Mouse (Mus musculus) liver, embryonic 13.5 days (tissue): ENCODE measurements around the gene Adgrf4. TPM values are rescaled to one million over a fixed set of nuclear protein-coding genes. Genes with fewer than 3 reads are reported as not detected.

Experiments
- ATAC-seq: fragments of 200-750 bp; cut with Nextera tagmentation; 2 replicates; pipeline ENCODE4 v1.8.0; 2017; ENCODE audit warnings: low read depth, mild to moderate bottlenecking, moderate number of reproducible peaks, moderate library complexity
- DNase-seq: peaks from one replicate; pipeline ENCODE4 v3.0.0; 2022
- H3K27ac ChIP-seq: fragments of 300-500 bp; sonication (generic); 2 replicates; pipeline ENCODE4 v1.5.1; 2015; ENCODE audit warnings: moderate library complexity, mild to moderate bottlenecking, inconsistent platforms
- H3K27me3 ChIP-seq: fragments of 300-500 bp; sonication (generic); 2 replicates; pipeline ENCODE4 v1.6.1; 2015; ENCODE audit warnings: mild to moderate bottlenecking, inconsistent platforms
- H3K36me3 ChIP-seq: fragments of 300-500 bp; sonication (generic); 2 replicates; pipeline ENCODE4 v1.6.1; 2015; ENCODE audit warnings: mild to moderate bottlenecking, inconsistent platforms
- H3K4me1 ChIP-seq: fragments of 300-500 bp; sonication (generic); replicated peaks from 2 replicates; pipeline ENCODE4 v1.6.1; 2015; ENCODE audit warnings: inconsistent platforms
- H3K4me2 ChIP-seq: fragments of 300-500 bp; sonication (generic); 2 replicates; pipeline ENCODE4 v1.6.1; 2015; ENCODE audit warnings: inconsistent platforms, mild to moderate bottlenecking, moderate library complexity
- H3K4me3 ChIP-seq: fragments of 300-500 bp; sonication (generic); replicated peaks from 2 replicates; pipeline ENCODE4 v1.5.1; 2015; ENCODE audit warnings: mild to moderate bottlenecking, inconsistent platforms
- H3K9ac ChIP-seq: fragments of 300-500 bp; sonication (generic); 2 replicates; pipeline ENCODE4 v1.6.1; 2015; ENCODE audit warnings: mild to moderate bottlenecking, inconsistent platforms
- H3K9me3 ChIP-seq: fragments of 300-500 bp; sonication (generic); replicated peaks from 2 replicates; pipeline ENCODE4 v1.6.1; 2016; ENCODE audit warnings: inconsistent platforms
- WGBS: fragments of 180-500 bp; shearing (Covaris S2); methylation state at CpG from one replicate; pipeline ENCODE4 v1.1.7; 2015; ENCODE audit not compliant: insufficient replicate concordance; 5-methylcytosine and 5-hydroxymethylcytosine counted together
- polyA plus RNA-seq: library from polyadenylated mRNA; unstranded; fragments of >200 nt; fragmentation: Nextera tagmentation; extraction: Ambion mirVana; gene quantifications from 2 replicates; pipeline ENCODE4 v1.2.1, GENCODE M21; 2015

Gene Adgrf4
- polyA plus RNA-seq, 1 experiment from 2014 or later: not detected

GRCm38 (mm10) chr17:42630206-42630605 lies 61.9 kb downstream of the Adgrf4 start:
- no peak overlapping the region for H3K9ac ChIP-seq
- ATAC-seq (no peak), DNase-seq (no peak)
- no peak overlapping the region for H3K27ac ChIP-seq
- no peak overlapping the region for H3K4me3 ChIP-seq
- no peaks in the 10 kb centered on the region for H3K9me3 ChIP-seq
- no peak overlapping the region for H3K4me2 ChIP-seq
- WGBS: 63% methylated on average over 2 of the region's 2 CpGs
- H3K4me1 ChIP-seq: no peaks in the 10 kb centered on the region
- no peaks in the 10 kb centered on the region for H3K27me3 ChIP-seq
- no peaks in the 10 kb centered on the region for H3K36me3 ChIP-seq

GRCm38 (mm10) chr17:42613043-42613737 lies 78.9 kb downstream of the Adgrf4 start:
- H3K4me3 ChIP-seq: no peak overlapping the region
- no peak overlapping the region for H3K27ac ChIP-seq
- no peak overlapping the region for H3K4me2 ChIP-seq
- H3K9me3 ChIP-seq: no peaks in the 10 kb centered on the region
- 26% methylated on average over 6 of the region's 6 CpGs for WGBS
- DNase-seq (no peak), ATAC-seq (no peak)
- no peaks in the 10 kb centered on the region for H3K4me1 ChIP-seq
- no peak overlapping the region for H3K9ac ChIP-seq
- H3K36me3 ChIP-seq: no peaks in the 10 kb centered on the region
- no peaks in the 10 kb centered on the region for H3K27me3 ChIP-seq

GRCm38 (mm10) chr17:42611295-42611694 lies 80.8 kb downstream of the Adgrf4 start, which contains the start of gene Opn5:
Opn5 (minus strand) TSS chr17:42611395.
- Histone ChIP-seq H3K4me3 (no peak within 1 kb of the TSS), H3K36me3 (no peaks in the 10 kb centered on the region), H3K27ac (no peak within 1 kb of the TSS), H3K4me1 (no peaks in the 10 kb centered on the region), H3K4me2 (no peak within 1 kb of the TSS), H3K9ac (no peak within 1 kb of the TSS), H3K27me3 (no peaks in the 10 kb centered on the region), H3K9me3 (no peaks in the 10 kb centered on the region)
- no peak for DNase-seq
- WGBS: 65% methylated on average over 8 of the region's 8 CpGs
- ATAC-seq: no peak

- no peaks in the 10 kb centered on the region for H3K4me1 ChIP-seq
- no peak overlapping the region for H3K9ac ChIP-seq
- no peak overlapping the region for H3K4me2 ChIP-seq
- H3K27ac ChIP-seq: no peak overlapping the region
- 51% methylated on average over 3 of the region's 3 CpGs for WGBS
- no peak for DNase-seq
- no peaks in the 10 kb centered on the region for H3K36me3 ChIP-seq
- H3K27me3 ChIP-seq: no peaks in the 10 kb centered on the region
- no peaks in the 10 kb centered on the region for H3K9me3 ChIP-seq
- H3K4me3 ChIP-seq: no peak overlapping the region
- no peak for ATAC-seq
These were observed 83.8 kb downstream of the Adgrf4 start for GRCm38 (mm10) chr17:42608270-42608669.

Other genes starting within 250 kb of the Adgrf4 start
- gene Opn5, start 80.9 kb downstream of the Adgrf4 start, polyA plus RNA-seq: not detected in 2 replicates
- gene Adgrf2, start 49.9 kb upstream of the Adgrf4 start, polyA plus RNA-seq: not detected in 2 replicates
- 8.8 and 10.2 TPM in 2 replicates for gene Cd2ap, start 184.4 kb upstream of the Adgrf4 start, polyA plus RNA-seq